Mouse (Mus musculus): ENCODE measurements at regions not wholly inside any gene's neighbourhood (a gene's known extent, or its start where the extent isn't known, plus 50 kb on each side); places are given as distances from the start of the nearest gene placed in this dataset.
"Not testable (repeated sequence)": the region's sequence is repeated elsewhere in the genome, so short reads cannot be mapped to it uniquely, and the experiment has no call there.

- not testable (repeated sequence) for H3K9ac ChIP-seq; H3K4me1 ChIP-seq (replicated peaks; ENCODE audit: control insufficient read depth, insufficient read depth, low read length); H3K9me3 ChIP-seq (ENCODE audit: control insufficient read depth, low read length); DNase-seq (ENCODE audit: low spot score); H3K27me3 ChIP-seq (ENCODE audit: control insufficient read depth, insufficient read depth, low read length); H3K4me3 ChIP-seq (replicated peaks; ENCODE audit: low read length); ATAC-seq (ENCODE audit: low FRiP score); H3K27ac ChIP-seq; H3K4me2 ChIP-seq (replicated peaks); H3K36me3 ChIP-seq (replicated peaks; ENCODE audit: control insufficient read depth, insufficient read depth)
- WGBS: 70% methylated on average over 2 of the region's 2 CpGs
Measured at GRCm38 (mm10) chr14:53362054-53362453, 866.5 kb upstream of the Olfr1507 start.

DNA sequence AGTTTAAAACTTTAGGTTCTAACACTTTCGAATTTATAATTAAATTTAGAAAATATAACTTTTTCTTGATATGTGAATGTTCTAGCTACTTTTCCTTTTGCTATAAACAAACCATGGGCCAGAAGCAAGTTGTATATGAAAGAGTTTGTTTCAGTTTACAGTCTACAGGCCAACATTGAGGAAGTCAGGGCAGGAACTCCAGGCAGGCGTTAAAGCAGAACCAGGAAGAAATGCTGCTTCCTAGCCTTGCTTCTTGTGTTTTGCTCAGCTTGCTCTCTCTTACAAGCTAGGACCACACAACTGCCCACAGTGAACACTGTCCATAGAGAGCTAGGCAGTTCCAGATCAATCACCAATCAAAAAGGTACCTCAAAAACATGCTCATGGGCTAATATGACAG lies 861.9 kb upstream of the Olfr1507 start:
- H3K9ac ChIP-seq; ATAC-seq (ENCODE audit: low FRiP score); H3K4me2 ChIP-seq (replicated peaks); H3K36me3 ChIP-seq (replicated peaks; ENCODE audit: control insufficient read depth, insufficient read depth); H3K27ac ChIP-seq; H3K4me3 ChIP-seq (replicated peaks; ENCODE audit: low read length); H3K9me3 ChIP-seq (ENCODE audit: control insufficient read depth, low read length); H3K4me1 ChIP-seq (replicated peaks; ENCODE audit: control insufficient read depth, insufficient read depth, low read length); H3K27me3 ChIP-seq (ENCODE audit: control insufficient read depth, insufficient read depth, low read length); DNase-seq (ENCODE audit: low spot score): not testable (repeated sequence)
- WGBS: 100% methylated on average over 1 of the region's 2 CpGs

DNA sequence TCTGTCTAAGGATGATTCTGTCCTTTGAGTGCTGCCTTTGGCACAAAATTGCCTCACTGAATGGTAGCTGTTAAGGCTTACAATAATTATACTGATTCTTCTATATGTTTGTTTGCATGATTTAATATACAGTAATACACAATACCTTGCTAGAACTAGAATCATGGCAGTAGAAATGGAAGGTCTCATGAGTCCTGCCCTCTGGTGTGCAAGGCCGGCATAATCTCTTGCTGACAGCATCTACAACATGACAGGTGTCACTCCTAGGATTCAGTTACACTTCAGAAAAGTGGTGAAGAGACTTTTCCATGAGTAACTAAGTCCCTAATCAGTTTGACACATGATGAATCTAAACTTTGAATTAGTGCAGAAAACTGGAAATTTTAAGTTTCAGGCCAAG lies 861.2 kb upstream of the Olfr1507 start:
- not testable (repeated sequence) for H3K27ac ChIP-seq; H3K4me2 ChIP-seq (replicated peaks); H3K9me3 ChIP-seq (ENCODE audit: control insufficient read depth, low read length); ATAC-seq (ENCODE audit: low FRiP score); H3K4me3 ChIP-seq (replicated peaks; ENCODE audit: low read length); H3K9ac ChIP-seq; H3K4me1 ChIP-seq (replicated peaks; ENCODE audit: control insufficient read depth, insufficient read depth, low read length); H3K36me3 ChIP-seq (replicated peaks; ENCODE audit: control insufficient read depth, insufficient read depth); H3K27me3 ChIP-seq (ENCODE audit: control insufficient read depth, insufficient read depth, low read length); DNase-seq (ENCODE audit: low spot score)
- no CpG with 5 or more reads among the region's 1 CpGs for WGBS

- H3K4me3 ChIP-seq (replicated peaks; ENCODE audit: low read length); H3K27ac ChIP-seq; H3K9me3 ChIP-seq (ENCODE audit: control insufficient read depth, low read length); H3K9ac ChIP-seq; H3K4me2 ChIP-seq (replicated peaks); H3K27me3 ChIP-seq (ENCODE audit: control insufficient read depth, insufficient read depth, low read length); ATAC-seq (ENCODE audit: low FRiP score); H3K36me3 ChIP-seq (replicated peaks; ENCODE audit: control insufficient read depth, insufficient read depth); H3K4me1 ChIP-seq (replicated peaks; ENCODE audit: control insufficient read depth, insufficient read depth, low read length); DNase-seq (ENCODE audit: low spot score): not testable (repeated sequence)
- WGBS: no CpG with 5 or more reads among the region's 3 CpGs
Measured at GRCm38 (mm10) chr14:53351457-53351856, 855.9 kb upstream of the Olfr1507 start.

DNA sequence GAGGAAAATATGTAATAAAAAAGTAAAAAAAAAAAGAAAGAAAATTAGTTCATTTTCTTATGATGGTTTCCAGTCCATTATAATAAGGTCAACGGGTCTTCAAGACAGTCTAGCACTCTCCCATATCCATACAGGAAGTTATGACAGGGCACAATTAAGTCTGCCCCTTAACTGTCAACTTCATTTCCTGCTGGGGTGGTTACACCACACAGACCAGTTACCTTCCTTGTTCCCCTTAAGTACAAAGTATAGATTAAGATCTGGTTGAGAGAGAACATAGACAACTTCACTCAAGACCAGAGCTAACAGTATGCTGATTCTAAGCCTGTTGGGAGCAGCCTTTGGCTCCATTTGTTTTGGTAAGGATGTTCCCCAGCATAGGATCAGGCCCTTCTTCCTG lies 855.2 kb upstream of the Olfr1507 start:
- H3K9ac ChIP-seq; H3K36me3 ChIP-seq (replicated peaks; ENCODE audit: control insufficient read depth, insufficient read depth); H3K9me3 ChIP-seq (ENCODE audit: control insufficient read depth, low read length); H3K27ac ChIP-seq; ATAC-seq (ENCODE audit: low FRiP score); H3K27me3 ChIP-seq (ENCODE audit: control insufficient read depth, insufficient read depth, low read length); H3K4me1 ChIP-seq (replicated peaks; ENCODE audit: control insufficient read depth, insufficient read depth, low read length); DNase-seq (ENCODE audit: low spot score); H3K4me2 ChIP-seq (replicated peaks); H3K4me3 ChIP-seq (replicated peaks; ENCODE audit: low read length): not testable (repeated sequence)
- WGBS: 88% methylated on average over 1 of the region's 1 CpGs

DNA sequence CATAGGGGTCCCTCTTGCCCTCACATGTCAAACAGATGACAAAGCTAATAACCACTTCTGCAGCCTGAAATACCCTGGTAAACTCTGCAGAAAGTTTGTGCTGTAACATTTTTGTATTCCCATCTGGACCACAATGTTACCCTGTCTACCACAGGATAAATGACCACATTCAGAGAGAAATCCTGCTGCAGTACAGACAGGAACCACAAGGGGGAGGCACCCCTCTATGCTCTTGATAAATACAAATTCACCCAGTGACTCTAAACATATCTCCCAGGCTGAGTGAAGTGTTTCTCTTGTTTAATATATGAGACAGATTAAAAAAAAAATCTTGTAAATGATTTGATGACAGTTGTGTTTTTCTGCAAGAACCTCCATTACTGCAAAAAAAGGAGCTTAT lies 853.6 kb upstream of the Olfr1507 start:
- H3K9me3 ChIP-seq (ENCODE audit: control insufficient read depth, low read length); H3K36me3 ChIP-seq (replicated peaks; ENCODE audit: control insufficient read depth, insufficient read depth); H3K4me3 ChIP-seq (replicated peaks; ENCODE audit: low read length); H3K27ac ChIP-seq; H3K27me3 ChIP-seq (ENCODE audit: control insufficient read depth, insufficient read depth, low read length); H3K4me1 ChIP-seq (replicated peaks; ENCODE audit: control insufficient read depth, insufficient read depth, low read length); H3K4me2 ChIP-seq (replicated peaks); DNase-seq (ENCODE audit: low spot score); H3K9ac ChIP-seq; ATAC-seq (ENCODE audit: low FRiP score): not testable (repeated sequence)

- H3K9me3 ChIP-seq (ENCODE audit: control insufficient read depth, low read length); H3K27ac ChIP-seq; H3K4me1 ChIP-seq (replicated peaks; ENCODE audit: control insufficient read depth, insufficient read depth, low read length); DNase-seq (ENCODE audit: low spot score); H3K4me3 ChIP-seq (replicated peaks; ENCODE audit: low read length); ATAC-seq (ENCODE audit: low FRiP score); H3K27me3 ChIP-seq (ENCODE audit: control insufficient read depth, insufficient read depth, low read length); H3K36me3 ChIP-seq (replicated peaks; ENCODE audit: control insufficient read depth, insufficient read depth); H3K9ac ChIP-seq; H3K4me2 ChIP-seq (replicated peaks): not testable (repeated sequence)
- 35% methylated on average over 2 of the region's 2 CpGs for WGBS
Measured at GRCm38 (mm10) chr14:53345568-53345967, 850.0 kb upstream of the Olfr1507 start.

DNA sequence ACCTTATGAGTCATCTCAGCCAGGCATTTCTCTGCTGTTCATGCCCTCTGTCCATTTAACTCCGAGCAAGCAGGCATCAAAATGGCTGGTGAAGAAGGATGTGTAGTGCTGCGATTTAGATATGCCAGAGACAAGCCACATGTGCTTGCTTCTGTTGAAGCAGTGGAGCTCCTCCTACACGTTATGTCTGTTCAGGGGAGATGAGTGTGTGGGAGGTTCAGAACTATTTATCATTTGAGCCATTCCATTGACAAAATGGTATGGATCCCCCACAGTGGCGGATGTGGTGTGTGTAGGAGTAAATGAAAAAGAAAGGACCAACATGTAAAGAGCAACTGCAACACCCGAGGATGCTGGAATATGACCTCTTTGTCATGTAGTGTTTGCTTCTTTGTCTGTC lies 848.3 kb upstream of the Olfr1507 start:
- H3K9ac ChIP-seq; H3K4me3 ChIP-seq (replicated peaks; ENCODE audit: low read length); H3K27me3 ChIP-seq (ENCODE audit: control insufficient read depth, insufficient read depth, low read length); ATAC-seq (ENCODE audit: low FRiP score); H3K36me3 ChIP-seq (replicated peaks; ENCODE audit: control insufficient read depth, insufficient read depth); DNase-seq (ENCODE audit: low spot score); H3K27ac ChIP-seq; H3K4me1 ChIP-seq (replicated peaks; ENCODE audit: control insufficient read depth, insufficient read depth, low read length); H3K4me2 ChIP-seq (replicated peaks); H3K9me3 ChIP-seq (ENCODE audit: control insufficient read depth, low read length): not testable (repeated sequence)
- WGBS: 70% methylated on average over 5 of the region's 5 CpGs

DNA sequence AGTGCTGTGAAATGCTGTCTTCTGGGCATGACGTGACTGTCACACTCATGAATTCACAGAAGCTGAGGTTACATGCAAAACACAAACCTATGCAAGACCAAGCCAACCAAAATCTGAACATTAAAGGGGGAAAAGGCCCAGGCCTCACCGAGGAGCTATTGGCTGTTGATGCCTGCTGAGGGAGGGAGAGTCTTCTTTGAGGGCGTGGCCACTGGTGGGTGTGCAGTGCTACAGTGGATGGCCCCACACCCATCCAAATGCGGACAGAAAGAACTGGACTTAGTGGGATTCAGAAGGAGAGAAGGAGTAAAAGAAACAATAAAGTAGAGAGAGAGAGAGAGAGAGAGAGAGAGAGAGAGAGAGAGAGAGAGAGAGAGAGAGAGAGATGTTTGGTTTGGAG lies 843.6 kb upstream of the Olfr1507 start:
- not testable (repeated sequence) for H3K36me3 ChIP-seq (replicated peaks; ENCODE audit: control insufficient read depth, insufficient read depth); H3K9me3 ChIP-seq (ENCODE audit: control insufficient read depth, low read length); H3K4me1 ChIP-seq (replicated peaks; ENCODE audit: control insufficient read depth, insufficient read depth, low read length); H3K27me3 ChIP-seq (ENCODE audit: control insufficient read depth, insufficient read depth, low read length); ATAC-seq (ENCODE audit: low FRiP score); H3K4me2 ChIP-seq (replicated peaks); H3K9ac ChIP-seq; DNase-seq (ENCODE audit: low spot score); H3K4me3 ChIP-seq (replicated peaks; ENCODE audit: low read length); H3K27ac ChIP-seq
- WGBS: 86% methylated on average over 1 of the region's 4 CpGs

DNA sequence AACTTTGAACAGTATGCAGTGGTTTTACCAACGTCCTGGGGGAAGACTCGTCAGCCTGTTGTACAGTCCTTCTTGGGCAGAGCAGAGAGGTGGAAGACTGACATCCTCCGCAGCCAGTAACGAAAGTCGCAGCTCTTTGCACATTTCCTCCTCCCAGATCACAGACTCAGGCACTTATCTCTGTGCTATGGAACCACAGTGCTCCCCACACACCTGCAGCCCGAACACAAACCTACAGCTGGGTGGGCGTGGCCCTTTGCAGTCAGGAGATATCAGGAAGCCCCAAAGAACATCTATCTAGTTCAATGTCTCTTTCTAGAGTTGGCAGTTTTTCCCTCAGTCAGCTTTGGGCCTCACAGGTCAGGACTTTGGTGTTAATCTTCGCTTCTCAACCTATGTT lies 841.9 kb upstream of the Olfr1507 start:
- ATAC-seq (ENCODE audit: low FRiP score); H3K9me3 ChIP-seq (ENCODE audit: control insufficient read depth, low read length); H3K9ac ChIP-seq; H3K4me1 ChIP-seq (replicated peaks; ENCODE audit: control insufficient read depth, insufficient read depth, low read length); H3K36me3 ChIP-seq (replicated peaks; ENCODE audit: control insufficient read depth, insufficient read depth); H3K27me3 ChIP-seq (ENCODE audit: control insufficient read depth, insufficient read depth, low read length); H3K27ac ChIP-seq; DNase-seq (ENCODE audit: low spot score); H3K4me2 ChIP-seq (replicated peaks); H3K4me3 ChIP-seq (replicated peaks; ENCODE audit: low read length): not testable (repeated sequence)
- WGBS: 81% methylated on average over 3 of the region's 8 CpGs
